Mouse (Mus musculus) ES-E14 (cell line): ENCODE data around the gene Ccdc38. TPM values are rescaled to one million over a fixed set of nuclear protein-coding genes. Genes with fewer than 3 reads are reported as not detected.

Experiments
- DNase-seq: peaks from one replicate; pipeline ENCODE4 v3.0.0-alpha.2; 2013; ENCODE audit warnings: low read depth, low spot score
- H3K27ac ChIP-seq: 2 replicates; pipeline ENCODE4 v1.5.1; 2012; ENCODE audit warnings: low read depth, mild to moderate bottlenecking, low read length, moderate library complexity, mixed read lengths; ENCODE audit not compliant: poor library complexity, insufficient read depth, severe bottlenecking
- H3K36me3 ChIP-seq: 2 replicates; pipeline ENCODE4 v1.6.1; 2012; ENCODE audit warnings: mild to moderate bottlenecking, low read length, moderate library complexity, mixed read lengths; ENCODE audit not compliant: control insufficient read depth, poor library complexity, insufficient read depth, severe bottlenecking
- H3K4me1 ChIP-seq, 2 experiments: fragments of 150-350 bp in 1 of 2; sonication (generic) in 1 of 2; 2 replicates each; pipeline ENCODE4 v1.6.1; 2012; ENCODE audit warnings: low read length in 2 of 2, mild to moderate bottlenecking in 1 of 2, mixed read lengths in 1 of 2; ENCODE audit not compliant: control insufficient read depth in 2 of 2, insufficient read depth in 2 of 2, poor library complexity in 1 of 2
- H3K4me3 ChIP-seq, 2 experiments: fragments of 150-350 bp in 1 of 2; sonication (generic) in 1 of 2; 2 replicates each; pipeline ENCODE4 v1.5.1; 2012; ENCODE audit warnings: low read length in 2 of 2, low read depth in 1 of 2, mild to moderate bottlenecking in 1 of 2, mixed read lengths in 1 of 2; ENCODE audit not compliant: insufficient read depth in 1 of 2, poor library complexity in 1 of 2, severe bottlenecking in 1 of 2
- H3K9ac ChIP-seq: 2 replicates; pipeline ENCODE4 v1.6.1; 2012; ENCODE audit warnings: low read depth, mild to moderate bottlenecking, low read length, mixed read lengths; ENCODE audit not compliant: poor library complexity, insufficient read depth, severe bottlenecking
- H3K9me3 ChIP-seq: fragments of 150-350 bp; sonication (generic); 2 replicates; pipeline ENCODE4 v1.6.1; 2012; ENCODE audit warnings: low read depth, mild to moderate bottlenecking, low read length; ENCODE audit not compliant: control insufficient read depth, insufficient read depth
- CHD2 ChIP-seq: IDR thresholded peaks from 2 replicates; pipeline ENCODE4 v1.6.1; 2014; ENCODE audit warnings: mild to moderate bottlenecking, low read depth, low read length, inconsistent platforms
- HCFC1 ChIP-seq: IDR thresholded peaks from 2 replicates; pipeline ENCODE4 v1.6.1; 2012; ENCODE audit warnings: low read length, inconsistent platforms, borderline replicate concordance; ENCODE audit not compliant: insufficient read depth
- MAFK ChIP-seq: IDR thresholded peaks from 2 replicates; pipeline ENCODE4 v1.6.1; 2014; ENCODE audit warnings: mild to moderate bottlenecking, low read depth, low read length, inconsistent platforms; ENCODE audit not compliant: insufficient read depth
- ZC3H11A ChIP-seq: IDR thresholded peaks from 2 replicates; pipeline ENCODE4 v1.6.1; 2012; ENCODE audit warnings: low read depth, mild to moderate bottlenecking, inconsistent platforms, low read length, borderline replicate concordance
- ZNF384 ChIP-seq: IDR thresholded peaks from 2 replicates; pipeline ENCODE4 v1.6.1; 2012; ENCODE audit warnings: low read depth, low read length, inconsistent platforms
- in situ Hi-C, 2 experiments: fragments of 600-800 bp; cut with MboI; formaldehyde crosslinking; loops; one replicate each; pipeline ENCODE4 v1.15.1; 2025; ENCODE audit warnings: low sequenced_read_pairs in 2 of 2, inconsistent platforms in 1 of 2; ENCODE audit not compliant: unreplicated experiment in 2 of 2
- total RNA-seq: library from RNA; depleted of rRNA; stranded (reverse); fragments of 300-350 nt; gene quantifications from 2 replicates; pipeline ENCODE4 v1.2.3, GENCODE M21; 2012

Ccdc38 gene
- total RNA-seq, 1 experiment = 2.6 TPM

GRCm38 (mm10) chr10:93567066-93567465 lies 26.6 kb downstream of the Ccdc38 start:
- H3K4me1 ChIP-seq = no peaks in the 10 kb centered on the region
- H3K27ac ChIP-seq = no peak overlapping the region
- in situ Hi-C loops = no loop called here
- H3K36me3 ChIP-seq = no peaks in the 10 kb centered on the region
- DNase-seq = no peak
- no peak for TF ChIP-seq ZNF384
- TF ChIP-seq HCFC1 = no peak
- TF ChIP-seq ZC3H11A = no peak
- no peak for TF ChIP-seq MAFK
- no peak for TF ChIP-seq CHD2
- no peak overlapping the region for H3K9ac ChIP-seq
- no peak overlapping the region for H3K4me3 ChIP-seq
- no peaks in the 10 kb centered on the region for H3K9me3 ChIP-seq

DNA sequence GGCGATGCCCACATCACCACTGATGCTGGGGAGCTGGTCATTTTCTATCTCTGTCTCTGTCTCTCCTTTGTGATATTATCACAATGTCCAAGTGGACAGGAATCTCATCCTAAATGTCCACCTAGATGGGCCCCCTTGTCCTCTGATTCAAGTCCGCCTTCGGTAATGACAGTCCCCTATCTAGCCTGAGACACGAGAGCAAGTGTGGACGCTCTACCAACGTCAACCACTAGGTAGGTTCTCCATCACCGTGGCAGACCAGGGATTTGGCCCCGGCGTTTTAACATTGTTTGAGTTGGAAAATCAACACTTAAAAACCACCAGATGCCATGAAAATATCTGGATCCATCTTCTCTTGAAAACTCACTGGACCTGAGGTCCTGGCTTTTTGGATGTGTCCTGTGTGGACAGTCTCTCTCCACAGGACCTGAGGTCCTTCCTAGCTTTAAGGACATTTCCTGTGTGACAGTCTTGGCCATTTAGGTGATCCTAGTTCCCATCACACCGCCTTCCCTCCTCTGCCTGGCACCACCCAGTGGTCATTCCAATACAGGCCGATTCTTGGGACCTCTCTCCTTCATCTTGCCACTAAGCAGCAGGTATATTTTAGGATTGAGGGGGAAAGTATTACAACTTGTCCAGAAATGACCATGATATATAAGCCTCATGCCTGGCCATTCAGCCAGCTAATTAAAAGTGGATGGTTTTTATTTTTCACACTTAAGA lies 27.6 kb downstream of the Ccdc38 start:
- Histone ChIP-seq H3K36me3 (no peaks in the 10 kb centered on the region), H3K27ac (no peak overlapping the region), H3K9ac (no peak overlapping the region), H3K4me3 (no peak overlapping the region), H3K9me3 (no peaks in the 10 kb centered on the region), H3K4me1 (no peaks in the 10 kb centered on the region)
- in situ Hi-C loops = no loop called here
- DNase-seq = no peak
- TF ChIP-seq HCFC1 = no peak
- TF ChIP-seq ZNF384 = no peak
- no peak for TF ChIP-seq ZC3H11A
- no peak for TF ChIP-seq CHD2
- TF ChIP-seq MAFK = no peak

DNA sequence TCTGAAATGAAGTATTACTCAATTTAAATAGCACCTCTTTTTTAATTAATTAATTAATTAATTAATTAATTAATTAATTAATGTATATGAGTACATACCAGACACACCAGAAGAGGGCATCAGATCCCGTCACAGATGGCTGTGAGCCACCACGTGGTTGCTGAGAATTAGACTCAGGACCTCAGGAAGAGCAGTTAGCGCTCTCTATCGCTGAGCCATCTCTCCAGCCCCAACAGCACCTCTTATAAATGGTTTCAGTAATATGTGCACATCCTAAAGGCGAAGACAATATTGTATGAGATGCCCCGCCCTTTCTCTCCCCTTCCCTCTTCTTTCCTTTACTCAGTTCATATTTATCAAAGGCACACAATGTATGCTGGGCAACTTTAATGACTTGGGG lies 28.2 kb downstream of the Ccdc38 start:
- Histone ChIP-seq H3K4me1 (no peaks in the 10 kb centered on the region), H3K9me3 (no peaks in the 10 kb centered on the region), H3K4me3 (no peak overlapping the region), H3K27ac (no peak overlapping the region), H3K36me3 (no peaks in the 10 kb centered on the region), H3K9ac (no peak overlapping the region)
- no peak for DNase-seq
- in situ Hi-C loops = no loop called here
- TF ChIP-seq ZC3H11A (no peak), MAFK (no peak), CHD2 (no peak), ZNF384 (no peak), HCFC1 (no peak)

- in situ Hi-C loops = no loop called here
- Histone ChIP-seq H3K4me1 (peaks cover 0 to 1% of the 10 kb centered on the region in 2 experiments; a peak in 1 of 4 replicates), H3K36me3 (no peaks in the 10 kb centered on the region), H3K4me3 (no peak overlapping the region), H3K9ac (no peak overlapping the region), H3K27ac (no peak overlapping the region), H3K9me3 (no peaks in the 10 kb centered on the region)
- no peak for DNase-seq
- no peak for TF ChIP-seq ZC3H11A
- no peak for TF ChIP-seq HCFC1
- TF ChIP-seq ZNF384 = peak; percentile 85
Observed at GRCm38 (mm10) chr10:93572209-93572608, 31.8 kb downstream of the Ccdc38 start.
